Mouse (Mus musculus) liver, embryonic 14 days (tissue): ENCODE results near the gene Retn. TPM values are rescaled to one million over a fixed set of nuclear protein-coding genes. Genes with fewer than 3 reads are reported as not detected.

Experiments used
- polyA plus RNA-seq: library from polyadenylated mRNA; depleted of rRNA; stranded (reverse); fragments of >200 nt; gene quantifications from 2 replicates; pipeline ENCODE4 v1.2.3, GENCODE M21; 2012; rRNA removed

Retn gene
- 0.03 TPM in 1 of 2 replicates, not detected in the other for polyA plus RNA-seq

GRCm38 (mm10) chr8:3655526-3655925 lies at the start of gene Retn:
Gene Retn, plus strand, starts transcription at chr8:3655770.

GRCm38 (mm10) chr8:3621199-3621970 lies 34.2 kb upstream of the Retn start, which contains the start of the genes Xab2 and Pet100:
Gene Xab2, minus strand, starts transcription at chr8:3621316.
Gene Pet100, plus strand, starts transcription at chr8:3621548.

GRCm38 (mm10) chr8:3625445-3625844 lies 30.1 kb upstream of the Retn start, which contains the start of gene Pcp2:
Gene Pcp2, minus strand, starts transcription at chr8:3625545.

GRCm38 (mm10) chr8:3630647-3631477 lies 24.7 kb upstream of the Retn start, which contains the start of gene Stxbp2:
Gene Stxbp2, plus strand, starts transcription at chr8:3630955.

GRCm38 (mm10) chr8:3665507-3665906 lies 9.9 kb downstream of the Retn start, which contains the start of gene Mcemp1:
Gene Mcemp1, plus strand, starts transcription at chr8:3665754.

GRCm38 (mm10) chr8:3671980-3672491 lies 16.5 kb downstream of the Retn start, which contains the start of gene Fcor:
Gene Fcor, minus strand, starts transcription at chr8:3672362.

GRCm38 (mm10) chr8:3676131-3676992 lies 20.8 kb downstream of the Retn start, which contains the start of gene Trappc5:
Gene Trappc5, plus strand, starts transcription at chr8:3676299.

GRCm38 (mm10) chr8:3694121-3694520 lies 38.6 kb downstream of the Retn start, which contains the start of gene Fcer2a:
Gene Fcer2a, minus strand, starts transcription at chr8:3694175.

Other genes starting within 250 kb of the Retn start
- gene Pex11g, start 188.1 kb upstream of the Retn start, polyA plus RNA-seq = 2.6 and 2.8 TPM in 2 replicates
- 0.02 TPM in 1 of 2 replicates, not detected in the other for gene Tex45, start 184.9 kb upstream of the Retn start, polyA plus RNA-seq
- gene Zfp358, start 162.6 kb upstream of the Retn start, polyA plus RNA-seq = 4.3 and 4.4 TPM in 2 replicates
- gene Mcoln1, start 155.3 kb upstream of the Retn start, polyA plus RNA-seq = 23.0 and 25.9 TPM in 2 replicates
- gene Pnpla6, start 140.4 kb upstream of the Retn start, polyA plus RNA-seq = 12.1 and 13.4 TPM in 2 replicates
- gene C330021F23Rik, start 87.8 kb upstream of the Retn start, polyA plus RNA-seq = 2.6 and 3.3 TPM in 2 replicates
- gene Camsap3, start 68.5 kb upstream of the Retn start, polyA plus RNA-seq = 2.4 and 2.6 TPM in 2 replicates
- 25.8 and 27.8 TPM in 2 replicates for gene Xab2, start 34.5 kb upstream of the Retn start, polyA plus RNA-seq
- gene Pet100, start 34.2 kb upstream of the Retn start, polyA plus RNA-seq = 32.5 and 36.6 TPM in 2 replicates
- gene Pcp2, start 30.2 kb upstream of the Retn start, polyA plus RNA-seq = not detected in 2 replicates
- 46.1 and 55.2 TPM in 2 replicates for gene Stxbp2, start 24.8 kb upstream of the Retn start, polyA plus RNA-seq
- gene Mcemp1, start 10.0 kb downstream of the Retn start, polyA plus RNA-seq = 1.2 and 1.8 TPM in 2 replicates
- gene Fcor, start 16.6 kb downstream of the Retn start, polyA plus RNA-seq = 1.7 and 2.2 TPM in 2 replicates
- gene Trappc5, start 20.5 kb downstream of the Retn start, polyA plus RNA-seq = 12.6 and 13.2 TPM in 2 replicates
- not detected in 2 replicates for gene Fcer2a, start 38.4 kb downstream of the Retn start, polyA plus RNA-seq
- gene Clec4g, start 64.9 kb downstream of the Retn start, polyA plus RNA-seq = 3.0 and 3.5 TPM in 2 replicates
- gene Cd209a, start 93.2 kb downstream of the Retn start, polyA plus RNA-seq = 0.06 and 0.07 TPM in 2 replicates
- gene Cd209e, start 198.5 kb downstream of the Retn start, polyA plus RNA-seq = not detected in 2 replicates
- gene Cd209d, start 222.8 kb downstream of the Retn start, polyA plus RNA-seq = not detected in 2 replicates